Mouse (Mus musculus): ENCODE results near the gene Mtr.

- peak; percentile 47; the same call in 1 of the 2 replicates for TF ChIP-seq EP300 (IDR thresholded peaks at IDR 0.05; ENCODE audit: low read depth)
- no peak for TF ChIP-seq CTCF (IDR thresholded peaks at IDR 0.05; ENCODE audit: low read depth)
These were observed 25.9 kb upstream of the Mtr start for GRCm38 (mm10) chr13:12283826-12284225.
